Mouse (Mus musculus): ENCODE results near the gene Sez6l.

DNA sequence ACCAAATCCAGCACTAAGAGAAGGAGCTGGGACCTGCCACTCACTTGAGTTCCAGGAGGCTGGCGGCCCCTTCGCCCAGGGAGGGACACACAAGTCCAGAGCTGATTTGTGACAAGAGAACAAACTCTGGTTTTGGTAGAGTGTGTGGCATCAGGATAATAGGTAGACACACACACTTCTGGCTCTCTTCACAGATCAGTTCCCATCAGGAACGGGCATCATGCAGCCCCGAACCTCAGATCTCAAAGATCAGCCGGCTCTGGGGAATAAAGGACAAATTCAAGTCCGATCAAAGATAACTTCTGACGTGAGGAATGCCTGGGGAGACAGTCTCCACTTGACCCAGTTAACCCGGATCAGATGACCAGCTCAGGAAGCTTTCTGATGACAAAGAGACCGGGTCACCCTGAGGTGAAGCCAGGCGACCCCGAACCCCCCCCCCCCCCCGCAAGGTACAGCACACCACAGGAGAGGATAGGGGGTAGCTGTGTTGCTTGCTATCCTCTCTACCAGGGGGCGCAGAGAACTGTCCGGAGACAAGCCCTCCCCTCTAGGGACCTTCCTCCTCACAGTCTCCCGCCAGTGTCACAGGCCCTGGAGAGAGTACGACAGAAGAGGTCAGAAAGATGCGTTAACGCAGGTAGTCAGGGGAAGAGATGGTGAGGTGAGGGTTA, 183.1 kb downstream of the Sez6l start:
- TF ChIP-seq CTCF (IDR thresholded peaks at IDR 0.05; ENCODE audit: extremely low read depth, insufficient read depth, insufficient read length, insufficient replicate concordance) (no peak), POLR2A (IDR thresholded peaks at IDR 0.05; ENCODE audit: low read depth, low read length) (no peak)
